Mouse (Mus musculus) E14TG2a.4 (cell line): ENCODE data around the gene C2cd4b.

ENCODE experiments used
- H3K27me3 ChIP-seq: 2 replicates; pipeline ENCODE4 v1.6.1; 2014; ENCODE audit warnings: low read length, control low read depth; ENCODE audit not compliant: insufficient read depth
- H3K36me3 ChIP-seq: 2 replicates; pipeline ENCODE4 v1.6.1; 2014; ENCODE audit warnings: low read length, control low read depth; ENCODE audit not compliant: insufficient read depth
- H3K4me1 ChIP-seq: replicated peaks from 2 replicates; pipeline ENCODE4 v1.6.1; 2014; ENCODE audit warnings: low read depth, low read length, control low read depth
- H3K4me3 ChIP-seq: replicated peaks from 2 replicates; pipeline ENCODE4 v1.5.1; 2014; ENCODE audit warnings: mild to moderate bottlenecking, low read length
- H3K9me3 ChIP-seq: 2 replicates; pipeline ENCODE4 v1.6.1; 2014; ENCODE audit warnings: low read length, control low read depth
- CTCF ChIP-seq: conservative IDR thresholded peaks from 2 replicates; pipeline ENCODE4 v1.5.1; 2014; ENCODE audit warnings: low read length
- NANOG ChIP-seq: IDR thresholded peaks from 2 replicates; pipeline ENCODE4 v1.6.1; 2014; ENCODE audit warnings: borderline replicate concordance, low read length, mixed read lengths
- POU5F1 ChIP-seq: IDR thresholded peaks from 2 replicates; pipeline ENCODE4 v1.6.1; 2014; ENCODE audit warnings: low read length, borderline replicate concordance

Gene C2cd4b

DNA sequence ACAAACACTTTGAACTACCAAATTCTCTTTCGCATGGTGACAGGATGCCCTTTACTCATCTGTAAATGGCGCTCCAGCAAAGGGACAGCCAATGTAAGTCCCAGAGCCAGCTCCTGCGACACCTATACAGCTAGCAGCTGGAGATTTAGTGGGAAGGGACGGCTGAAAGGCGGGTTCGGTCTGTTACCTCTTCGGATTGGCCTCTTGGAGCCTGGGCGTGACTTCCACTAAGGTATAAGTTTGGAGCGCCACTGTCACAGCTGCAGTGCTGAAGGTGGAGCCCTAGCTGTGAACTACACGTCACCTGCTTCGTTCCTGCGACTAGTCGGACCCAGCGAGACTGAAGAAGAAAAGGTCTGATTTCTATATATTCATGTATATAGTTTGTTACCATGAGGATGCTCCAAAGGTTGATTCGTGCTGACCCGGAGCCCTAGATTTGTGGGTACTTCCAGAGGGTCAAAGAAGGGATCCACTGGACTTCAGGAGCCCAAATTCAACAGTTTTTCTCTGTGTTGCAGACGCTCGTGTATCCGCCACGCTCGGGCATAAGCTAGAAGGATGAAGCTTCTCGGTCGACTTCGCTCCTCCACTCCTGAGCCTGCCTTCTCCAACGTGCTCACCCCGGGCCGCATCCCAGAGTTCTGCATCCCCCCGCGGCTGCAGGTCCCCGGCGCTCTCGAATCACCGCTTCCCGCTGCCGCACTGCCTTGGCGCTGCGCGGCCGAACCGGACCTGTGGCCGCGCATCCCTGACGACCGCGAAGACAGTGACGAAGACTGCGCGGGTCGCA, at the start of gene C2cd4b:
Gene C2cd4b, plus strand, starts transcription at position 275 of the 793 bp plus-strand sequence.
- Histone ChIP-seq H3K36me3 (no peaks in the 10 kb centered on the region), H3K4me1 (peaks cover 15% of the 10 kb centered on the region), H3K4me3 (peak within 1 kb of the TSS; percentile 92), H3K27me3 (peaks cover 44% of the 10 kb centered on the region), H3K9me3 (peaks cover 11% of the 10 kb centered on the region)
- no peak for TF ChIP-seq CTCF
- no peak for TF ChIP-seq POU5F1
- no peak for TF ChIP-seq NANOG

DNA sequence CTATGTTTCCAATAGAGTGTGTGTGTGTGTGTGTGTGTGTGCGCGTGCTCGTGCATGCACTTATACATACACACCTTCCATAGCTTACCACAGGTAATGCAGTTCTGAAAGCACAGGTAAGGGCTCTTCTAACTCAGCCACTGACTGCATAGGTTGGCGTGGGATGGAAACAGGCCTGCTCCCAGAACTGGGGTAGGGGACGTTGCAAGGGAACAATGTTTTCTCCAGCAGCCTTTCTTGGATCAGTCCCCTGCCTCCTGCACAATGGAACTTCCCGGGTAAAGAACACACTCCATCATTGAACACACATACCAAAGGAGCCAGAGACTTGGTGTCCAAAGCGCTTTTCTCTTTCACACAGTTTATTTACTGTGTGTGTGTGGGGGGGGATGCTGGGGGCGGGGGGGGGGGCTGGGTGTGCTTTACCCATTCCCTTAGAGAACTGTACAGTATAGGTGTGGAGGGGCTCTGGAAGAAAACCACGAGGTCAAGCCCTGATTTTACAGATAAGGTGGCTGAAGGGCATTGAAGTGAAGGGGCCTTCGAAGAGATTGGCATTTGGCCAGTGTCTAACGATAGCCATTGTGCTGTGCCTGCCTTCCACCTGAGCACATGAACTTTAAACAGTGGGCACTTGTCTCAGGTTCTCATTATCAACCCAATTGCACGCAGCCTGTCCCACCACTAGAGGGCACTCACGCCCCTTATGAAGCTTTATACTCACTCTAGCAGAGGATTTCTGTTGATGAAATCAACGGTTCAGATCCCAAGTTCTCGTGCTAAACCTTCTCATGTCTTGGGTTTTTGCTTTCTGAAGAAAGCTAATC, 48.0 kb upstream of the C2cd4b start:
- Histone ChIP-seq H3K4me3 (no peak overlapping the region), H3K4me1 (peaks cover 6% of the 10 kb centered on the region), H3K27me3 (peaks cover 7% of the 10 kb centered on the region), H3K36me3 (no peaks in the 10 kb centered on the region), H3K9me3 (no peaks in the 10 kb centered on the region)
- TF ChIP-seq CTCF = peak; percentile 92
- no peak for TF ChIP-seq POU5F1

GRCm38 (mm10) chr9:67712146-67712545, 47.1 kb upstream of the C2cd4b start:
- Histone ChIP-seq H3K9me3 (no peaks in the 10 kb centered on the region), H3K4me3 (no peak overlapping the region)
- TF ChIP-seq POU5F1 = no peak
- TF ChIP-seq NANOG = no peak
- no peak for TF ChIP-seq CTCF

GRCm38 (mm10) chr9:67717081-67717480, 42.2 kb upstream of the C2cd4b start:
- H3K9me3 ChIP-seq = no peaks in the 10 kb centered on the region
- no peak for TF ChIP-seq POU5F1
- TF ChIP-seq NANOG = no peak
- no peak for TF ChIP-seq CTCF
- H3K27me3 ChIP-seq = no peaks in the 10 kb centered on the region
- H3K36me3 ChIP-seq = no peaks in the 10 kb centered on the region
- no peak overlapping the region for H3K4me3 ChIP-seq
- peaks cover 6% of the 10 kb centered on the region for H3K4me1 ChIP-seq

More at GRCm38 (mm10) chr9:67712146-67712545, 47.1 kb upstream of the C2cd4b start:
- Histone ChIP-seq H3K4me1 (peaks cover 6% of the 10 kb centered on the region), H3K27me3 (peaks cover 6% of the 10 kb centered on the region), H3K36me3 (no peaks in the 10 kb centered on the region)

DNA sequence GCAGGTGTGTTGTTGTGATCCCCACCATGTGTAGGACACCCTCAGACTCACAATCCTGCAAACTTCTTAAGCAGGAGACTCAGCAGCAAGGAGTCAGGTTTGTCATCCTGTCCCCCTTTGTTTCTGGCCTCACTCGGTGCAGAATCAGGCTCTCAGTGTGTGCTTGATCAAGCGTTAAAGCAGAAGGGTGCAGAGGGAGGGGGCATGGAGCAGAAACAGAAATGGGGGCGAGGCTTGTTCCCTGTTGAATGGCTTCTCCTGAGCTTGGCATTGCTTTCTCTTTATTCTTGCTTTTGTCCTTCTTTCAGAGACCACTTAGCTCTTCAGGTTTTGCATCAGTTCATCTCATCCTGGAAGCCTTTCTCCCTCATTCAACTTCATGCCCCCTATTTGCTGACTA, 40.6 kb upstream of the C2cd4b start:
- Histone ChIP-seq H3K4me1 (peaks cover 6% of the 10 kb centered on the region), H3K36me3 (no peaks in the 10 kb centered on the region), H3K4me3 (no peak overlapping the region), H3K9me3 (no peaks in the 10 kb centered on the region), H3K27me3 (no peaks in the 10 kb centered on the region)
- TF ChIP-seq NANOG (no peak), CTCF (no peak), POU5F1 (no peak)

GRCm38 (mm10) chr9:67720150-67720549, 39.1 kb upstream of the C2cd4b start:
- no peak for TF ChIP-seq NANOG
- no peak for TF ChIP-seq CTCF
- no peak for TF ChIP-seq POU5F1
- H3K9me3 ChIP-seq = no peaks in the 10 kb centered on the region

GRCm38 (mm10) chr9:67722378-67722777, 36.9 kb upstream of the C2cd4b start:
- peaks cover 8% of the 10 kb centered on the region; the same call in 1 of the 2 replicates for H3K27me3 ChIP-seq
- no peak for TF ChIP-seq NANOG
- TF ChIP-seq POU5F1 = no peak
- no peak for TF ChIP-seq CTCF

More at GRCm38 (mm10) chr9:67720150-67720549, 39.1 kb upstream of the C2cd4b start:
- no peak overlapping the region for H3K4me3 ChIP-seq
- no peaks in the 10 kb centered on the region for H3K36me3 ChIP-seq
- no peaks in the 10 kb centered on the region for H3K4me1 ChIP-seq
- H3K27me3 ChIP-seq = no peaks in the 10 kb centered on the region

DNA sequence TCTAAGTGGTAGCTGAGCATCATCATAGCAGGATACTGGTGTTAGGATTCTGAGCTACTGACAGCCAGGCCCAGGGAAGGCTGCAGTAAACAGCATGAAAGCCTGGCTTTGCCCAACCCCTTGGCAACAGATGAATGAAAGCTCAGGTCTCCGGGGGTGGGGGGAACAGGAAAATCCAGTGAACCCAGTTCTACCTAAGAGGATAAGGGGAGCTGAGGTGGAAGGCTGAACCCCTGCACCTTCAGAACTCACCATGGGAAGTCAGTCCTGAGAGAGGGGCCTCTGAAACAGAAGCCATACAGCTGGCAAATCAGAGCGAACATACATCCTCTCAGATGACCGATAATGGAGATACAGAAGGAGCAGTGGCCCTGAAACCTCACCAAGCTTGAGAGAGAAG, 34.0 kb upstream of the C2cd4b start:
- Histone ChIP-seq H3K9me3 (no peaks in the 10 kb centered on the region), H3K4me1 (no peaks in the 10 kb centered on the region), H3K27me3 (peaks cover 11% of the 10 kb centered on the region), H3K4me3 (no peak overlapping the region), H3K36me3 (no peaks in the 10 kb centered on the region)
- TF ChIP-seq NANOG (no peak), POU5F1 (no peak), CTCF (no peak)

More at GRCm38 (mm10) chr9:67722378-67722777, 36.9 kb upstream of the C2cd4b start:
- H3K4me1 ChIP-seq = no peaks in the 10 kb centered on the region
- H3K9me3 ChIP-seq = no peaks in the 10 kb centered on the region
- no peaks in the 10 kb centered on the region for H3K36me3 ChIP-seq
- no peak overlapping the region for H3K4me3 ChIP-seq
